Mouse (Mus musculus) stomach, postnatal 0 days (tissue): ENCODE measurements at regions not wholly inside any gene's neighbourhood (a gene's known extent, or its start where the extent isn't known, plus 50 kb on each side); places are given as distances from the start of the nearest gene placed in this dataset.

Source experiments
- ATAC-seq: fragments of 200-750 bp; cut with Nextera tagmentation; 2 replicates; pipeline ENCODE4 v1.8.0; 2017; ENCODE audit not compliant: low FRiP score, low TSS enrichment
- DNase-seq: peaks from one replicate; pipeline ENCODE4 v3.0.0-alpha.2; 2016; ENCODE audit warnings: low spot score
- H3K27ac ChIP-seq: fragments of 300-500 bp; sonication (generic); replicated peaks from 2 replicates; pipeline ENCODE4 v1.5.1; 2014; ENCODE audit warnings: mild to moderate bottlenecking, control low read depth
- H3K27me3 ChIP-seq: fragments of 300-500 bp; sonication (generic); 2 replicates; pipeline ENCODE4 v1.6.1; 2014; ENCODE audit warnings: low read length; ENCODE audit not compliant: control insufficient read depth, insufficient read depth
- H3K36me3 ChIP-seq: fragments of 300-500 bp; sonication (generic); 2 replicates; pipeline ENCODE4 v1.6.1; 2014; ENCODE audit warnings: low read length, mixed read lengths; ENCODE audit not compliant: control insufficient read depth, insufficient read depth
- H3K4me1 ChIP-seq: fragments of 300-500 bp; sonication (generic); replicated peaks from 2 replicates; pipeline ENCODE4 v1.6.1; 2014; ENCODE audit warnings: antibody characterized with exemption; ENCODE audit not compliant: control insufficient read depth, insufficient read depth
- H3K4me2 ChIP-seq: fragments of 300-500 bp; sonication (generic); replicated peaks from 2 replicates; pipeline ENCODE4 v1.6.1; 2014; ENCODE audit warnings: low read depth, mild to moderate bottlenecking, control low read depth, moderate library complexity
- H3K4me3 ChIP-seq: fragments of 300-500 bp; sonication (generic); 2 replicates; pipeline ENCODE4 v1.5.1; 2014; ENCODE audit warnings: low read depth, low read length, control low read depth
- H3K9ac ChIP-seq: fragments of 300-500 bp; sonication (generic); 2 replicates; pipeline ENCODE4 v1.6.1; 2014; ENCODE audit warnings: mild to moderate bottlenecking, low read length, control low read depth, mixed read lengths
- H3K9me3 ChIP-seq: fragments of 300-500 bp; sonication (generic); 2 replicates; pipeline ENCODE4 v1.6.1; 2016; ENCODE audit warnings: low read length; ENCODE audit not compliant: control insufficient read depth
- CTCF ChIP-seq: IDR thresholded peaks from 2 replicates; pipeline ENCODE4 v1.5.1; 2016; ENCODE audit warnings: antibody characterized with exemption, low read depth, mild to moderate bottlenecking, moderate library complexity
- EP300 ChIP-seq: optimal IDR thresholded peaks from 2 replicates; pipeline ENCODE3; 2016; ENCODE audit warnings: antibody characterized with exemption
- WGBS: fragments of 180-500 bp; shearing (Covaris S2); extraction: QIAGEN DNeasy Blood & Tissue Kit; methylation state at CpG from one replicate; pipeline ENCODE4 v1.1.7; 2014; 5-methylcytosine and 5-hydroxymethylcytosine counted together

DNA sequence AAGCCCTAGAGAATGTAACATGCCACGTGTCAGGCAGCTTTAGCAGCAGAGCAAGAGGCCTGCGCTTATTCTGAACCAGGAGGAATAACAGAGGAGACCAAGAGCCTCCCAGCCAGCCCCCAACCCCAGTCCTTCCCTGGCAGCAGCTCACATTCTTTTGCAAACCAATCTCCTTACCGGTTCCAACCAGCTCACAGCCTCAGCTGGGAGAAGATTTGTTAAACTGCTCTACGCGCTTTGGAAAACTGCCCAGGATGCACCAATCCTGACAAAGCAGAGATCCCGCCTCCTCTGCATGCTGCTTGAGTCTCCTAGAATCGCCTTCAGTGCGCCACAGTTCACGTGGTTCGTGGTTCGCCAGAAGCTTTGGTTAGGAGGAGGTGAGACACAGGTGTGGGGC is 51.8 kb downstream of the Gm9376 start:
- no peaks in the 10 kb centered on the region for H3K4me1 ChIP-seq
- ATAC-seq (no peak), DNase-seq (no peak)
- H3K36me3 ChIP-seq, result no peaks in the 10 kb centered on the region
- no peak for TF ChIP-seq EP300
- TF ChIP-seq CTCF, result no peak
- H3K4me3 ChIP-seq, result no peak overlapping the region
- H3K4me2 ChIP-seq, result no peak overlapping the region
- no peaks in the 10 kb centered on the region for H3K27me3 ChIP-seq
- H3K9ac ChIP-seq, result no peak overlapping the region
- H3K9me3 ChIP-seq, result no peaks in the 10 kb centered on the region
- WGBS, result 58% methylated on average over 11 of the region's 11 CpGs
- no peak overlapping the region for H3K27ac ChIP-seq

- no peaks in the 10 kb centered on the region for H3K9me3 ChIP-seq
- DNase-seq, result no peak
- no peak overlapping the region for H3K27ac ChIP-seq
- no peaks in the 10 kb centered on the region for H3K27me3 ChIP-seq
- no peak for ATAC-seq
- no peaks in the 10 kb centered on the region for H3K4me1 ChIP-seq
- no peak for TF ChIP-seq CTCF
- no peak for TF ChIP-seq EP300
- H3K9ac ChIP-seq, result no peak overlapping the region
- 84% methylated on average over 4 of the region's 4 CpGs for WGBS
- H3K4me2 ChIP-seq, result no peak overlapping the region
- H3K4me3 ChIP-seq, result no peak overlapping the region
- H3K36me3 ChIP-seq, result no peaks in the 10 kb centered on the region
Observed at GRCm38 (mm10) chr14:118320101-118320500, 53.3 kb downstream of the Gm9376 start.

DNA sequence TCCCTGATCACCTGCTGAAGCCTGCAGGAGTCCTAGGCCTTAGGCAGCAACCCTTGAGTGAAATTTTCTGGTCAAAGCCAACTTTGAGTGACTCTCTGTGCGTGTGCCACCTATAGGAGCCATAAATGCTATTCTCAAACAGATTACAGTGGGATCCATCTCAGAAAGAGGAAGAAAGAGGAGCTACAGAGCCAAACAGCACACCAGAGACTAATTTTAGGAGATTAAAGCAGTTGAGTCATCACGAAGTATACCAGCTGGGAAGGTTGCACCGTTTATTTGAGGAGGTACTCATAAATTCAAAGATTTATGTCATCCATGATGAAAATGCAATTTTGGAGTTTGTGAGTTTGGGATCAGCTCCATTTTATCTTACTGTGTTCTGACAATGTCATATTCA is 54.3 kb downstream of the Gm9376 start:
- Histone ChIP-seq H3K27ac (no peak overlapping the region), H3K4me1 (no peaks in the 10 kb centered on the region), H3K27me3 (no peaks in the 10 kb centered on the region), H3K4me2 (no peak overlapping the region), H3K9ac (no peak overlapping the region), H3K9me3 (no peaks in the 10 kb centered on the region), H3K36me3 (no peaks in the 10 kb centered on the region), H3K4me3 (no peak overlapping the region)
- ATAC-seq (no peak), DNase-seq (no peak)
- TF ChIP-seq CTCF, result no peak
- no peak for TF ChIP-seq EP300
- WGBS, result 68% methylated on average over 3 of the region's 3 CpGs

GRCm38 (mm10) chr14:118322003-118322821 is 55.5 kb downstream of the Gm9376 start:
- no peaks in the 10 kb centered on the region for H3K9me3 ChIP-seq
- H3K4me2 ChIP-seq, result peak overlapping the region; percentile 36
- H3K27me3 ChIP-seq, result no peaks in the 10 kb centered on the region
- TF ChIP-seq CTCF (no peak), EP300 (no peak)
- H3K36me3 ChIP-seq, result no peaks in the 10 kb centered on the region
- no peak for DNase-seq
- no peaks in the 10 kb centered on the region for H3K4me1 ChIP-seq
- no peak for ATAC-seq
- H3K9ac ChIP-seq, result no peak overlapping the region
- peak overlapping the region; percentile 12 for H3K4me3 ChIP-seq
- WGBS, result 16% methylated on average over 26 of the region's 26 CpGs
- H3K27ac ChIP-seq, result no peak overlapping the region

DNA sequence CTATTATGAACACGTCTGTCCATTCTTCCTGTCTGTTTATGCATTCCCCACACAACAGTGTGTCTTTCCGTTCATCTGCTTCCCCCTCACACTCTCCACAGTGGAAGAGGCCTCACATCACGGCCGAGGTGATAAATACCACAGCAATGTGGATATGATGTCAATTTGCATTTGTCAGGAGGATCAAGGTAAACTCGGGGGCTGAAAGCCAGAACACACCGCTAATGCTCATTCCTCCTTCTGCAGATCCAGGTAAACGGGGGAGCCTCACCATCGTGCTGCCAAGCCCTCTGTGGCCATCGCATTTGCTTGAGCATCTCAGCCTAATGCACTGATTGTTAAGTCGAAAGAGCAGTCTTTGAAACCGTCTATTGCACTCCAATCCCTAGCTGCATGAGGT is 56.1 kb downstream of the Gm9376 start:
- Histone ChIP-seq H3K9ac (no peak overlapping the region), H3K27ac (no peak overlapping the region), H3K27me3 (no peaks in the 10 kb centered on the region), H3K36me3 (no peaks in the 10 kb centered on the region), H3K9me3 (no peaks in the 10 kb centered on the region), H3K4me2 (peak overlapping the region; percentile 36), H3K4me1 (no peaks in the 10 kb centered on the region), H3K4me3 (no peak overlapping the region; the same call in 1 of the 2 replicates)
- no peak for ATAC-seq
- TF ChIP-seq CTCF, result no peak
- no peak for TF ChIP-seq EP300
- 18% methylated on average over 11 of the region's 11 CpGs for WGBS
- no peak for DNase-seq

GRCm38 (mm10) chr14:118338071-118338470 is 71.3 kb downstream of the Gm9376 start:
- Histone ChIP-seq H3K36me3 (no peaks in the 10 kb centered on the region), H3K9ac (no peak overlapping the region), H3K9me3 (no peaks in the 10 kb centered on the region), H3K4me3 (no peak overlapping the region), H3K4me2 (no peak overlapping the region), H3K27ac (no peak overlapping the region), H3K4me1 (no peaks in the 10 kb centered on the region), H3K27me3 (no peaks in the 10 kb centered on the region)
- 73% methylated on average over 3 of the region's 3 CpGs for WGBS
- DNase-seq, result no peak
- ATAC-seq, result no peak
- no peak for TF ChIP-seq CTCF
- no peak for TF ChIP-seq EP300
